Mouse (Mus musculus): ENCODE results near the gene Clstn3.
"Not testable (repeated sequence)": the region's sequence is repeated elsewhere in the genome, so short reads cannot be mapped to it uniquely, and the experiment has no call there.

The Clstn3 gene

GRCm38 (mm10) chr6:124464305-124465271, at the start of gene Clstn3:
Clstn3 (minus strand) TSS chr6:124464794.
- in situ Hi-C loops (cut with MboI, MseI) = loop anchor here in 1 of 2 experiments (5.0 kb wide), 1 partner anchor 1787 kb away; no protein-coding TSS in a partner anchor

- in situ Hi-C loops (cut with MboI, MseI) = no loop called here
Measured at GRCm38 (mm10) chr6:124512355-124512836, 47.8 kb upstream of the Clstn3 start, which contains the start of gene C1ra. C1ra (plus strand) TSS chr6:124512405.

GRCm38 (mm10) chr6:124511936-124512335, 47.3 kb upstream of the Clstn3 start:
- in situ Hi-C loops (cut with MboI, MseI) = no loop called here

GRCm38 (mm10) chr6:124509192-124509591, 44.6 kb upstream of the Clstn3 start:
- in situ Hi-C loops (cut with MboI, MseI) = not testable (repeated sequence)

GRCm38 (mm10) chr6:124508292-124508691, 43.7 kb upstream of the Clstn3 start:
- in situ Hi-C loops (cut with MboI, MseI) = no loop called here

GRCm38 (mm10) chr6:124506991-124507390, 42.4 kb upstream of the Clstn3 start:
- in situ Hi-C loops (cut with MboI, MseI) = no loop called here

- in situ Hi-C loops (cut with MboI, MseI) = no loop called here
Measured at GRCm38 (mm10) chr6:124505028-124505427, 40.4 kb upstream of the Clstn3 start.

GRCm38 (mm10) chr6:124502021-124502420, 37.4 kb upstream of the Clstn3 start:
- in situ Hi-C loops (cut with MboI, MseI) = no loop called here

- in situ Hi-C loops (cut with MboI, MseI) = no loop called here
Measured at GRCm38 (mm10) chr6:124501473-124501872, 36.9 kb upstream of the Clstn3 start.

GRCm38 (mm10) chr6:124499914-124500566, 35.4 kb upstream of the Clstn3 start:
- in situ Hi-C loops (cut with MboI, MseI) = no loop called here

- in situ Hi-C loops (cut with MboI, MseI) = no loop called here
Measured at GRCm38 (mm10) chr6:124496054-124496453, 31.5 kb upstream of the Clstn3 start.

- in situ Hi-C loops (cut with MboI, MseI) = no loop called here
Measured at GRCm38 (mm10) chr6:124493886-124494285, 29.3 kb upstream of the Clstn3 start.

GRCm38 (mm10) chr6:124492842-124493561, 28.4 kb upstream of the Clstn3 start, which contains the start of gene C1rl:
C1rl (plus strand) TSS chr6:124493113.
- in situ Hi-C loops (cut with MboI, MseI) = no loop called here

- in situ Hi-C loops (cut with MboI, MseI) = no loop called here
Measured at GRCm38 (mm10) chr6:124491427-124491826, 26.8 kb upstream of the Clstn3 start.

GRCm38 (mm10) chr6:124488952-124489351, 24.4 kb upstream of the Clstn3 start:
- in situ Hi-C loops (cut with MboI, MseI) = no loop called here

- in situ Hi-C loops (cut with MboI, MseI) = no loop called here
Measured at GRCm38 (mm10) chr6:124487509-124487908, 22.9 kb upstream of the Clstn3 start.

GRCm38 (mm10) chr6:124485414-124486144, 21.0 kb upstream of the Clstn3 start:
- in situ Hi-C loops (cut with MboI, MseI) = no loop called here

- in situ Hi-C loops (cut with MboI, MseI) = no loop called here
Measured at GRCm38 (mm10) chr6:124484851-124485250, 20.3 kb upstream of the Clstn3 start.

- in situ Hi-C loops (cut with MboI, MseI) = not testable (repeated sequence)
Measured at GRCm38 (mm10) chr6:124483831-124484230, 19.2 kb upstream of the Clstn3 start.

- in situ Hi-C loops (cut with MboI, MseI) = no loop called here
Measured at GRCm38 (mm10) chr6:124481571-124481970, 17.0 kb upstream of the Clstn3 start.

GRCm38 (mm10) chr6:124480295-124480694, 15.7 kb upstream of the Clstn3 start:
- in situ Hi-C loops (cut with MboI, MseI) = no loop called here
